Mouse (Mus musculus): ENCODE measurements around the gene Slc22a2. TPM values are rescaled to one million over a fixed set of nuclear protein-coding genes. Genes with fewer than 3 reads are reported as not detected.
"Not testable (repeated sequence)": the region's sequence is repeated elsewhere in the genome, so short reads cannot be mapped to it uniquely, and the experiment has no call there.

Gene Slc22a2
- polyA plus RNA-seq (2016; fragmentation: Nextera tagmentation; extraction: Ambion mirVana): not detected in 2 replicates

DNA sequence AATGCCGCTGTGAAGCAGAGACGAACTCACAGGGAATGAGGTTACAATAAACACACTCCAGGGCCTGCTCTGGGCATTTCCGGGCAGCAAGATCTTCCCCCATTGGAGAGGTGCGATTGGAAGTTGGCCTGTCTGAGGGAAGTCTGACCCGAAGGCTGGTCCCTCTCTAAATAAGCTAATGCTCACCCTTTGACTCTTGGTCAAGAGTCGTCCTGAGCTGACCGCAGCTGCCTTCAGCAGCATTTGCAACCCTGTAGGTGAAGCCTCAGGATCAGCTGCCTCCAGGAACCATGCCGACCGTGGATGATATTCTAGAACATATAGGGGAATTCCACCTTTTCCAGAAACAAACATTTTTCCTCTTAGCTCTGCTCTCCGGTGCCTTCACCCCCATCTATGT is at the start of gene Slc22a2:
Gene Slc22a2 (plus strand): TSS at position 142 of the 400 bp plus-strand sequence.
- Histone ChIP-seq H3K27me3 (ENCODE audit: poor library complexity, severe bottlenecking) (no peaks in the 10 kb centered on the region), H3K9me3 (no peaks in the 10 kb centered on the region), H3K4me1 (no peaks in the 10 kb centered on the region; the same call in 1 of the 2 replicates), H3K4me3 (no peak within 1 kb of the TSS), H3K36me3 (replicated peaks) (no peaks in the 10 kb centered on the region), H3K27ac (no peak within 1 kb of the TSS)
- DNase-seq (ENCODE audit: extremely low spot score, low spot score): no peak
- WGBS: 85% methylated on average over 10 of the region's 10 CpGs

- WGBS: 65% methylated on average over 13 of the region's 13 CpGs
- DNase-seq (ENCODE audit: extremely low spot score, low spot score): peak; percentile 63
- H3K27me3 ChIP-seq (ENCODE audit: poor library complexity, severe bottlenecking): no peaks in the 10 kb centered on the region
- H3K4me3 ChIP-seq: no peak overlapping the region
- no peak overlapping the region for H3K27ac ChIP-seq
- H3K36me3 ChIP-seq (replicated peaks): no peaks in the 10 kb centered on the region
- no peaks in the 10 kb centered on the region for H3K9me3 ChIP-seq
- no peaks in the 10 kb centered on the region; the same call in 1 of the 2 replicates for H3K4me1 ChIP-seq
These were observed 49.4 kb upstream of the Slc22a2 start for GRCm38 (mm10) chr17:12534353-12535145.

GRCm38 (mm10) chr17:12562215-12562614 is 21.7 kb upstream of the Slc22a2 start:
- Histone ChIP-seq H3K27ac (no peak overlapping the region), H3K4me1 (no peaks in the 10 kb centered on the region), H3K9me3 (peaks cover 21% of the 10 kb centered on the region), H3K36me3 (replicated peaks) (no peaks in the 10 kb centered on the region), H3K4me3 (no peak overlapping the region), H3K27me3 (ENCODE audit: poor library complexity, severe bottlenecking) (no peaks in the 10 kb centered on the region)
- 91% methylated on average over 4 of the region's 4 CpGs for WGBS
- DNase-seq (ENCODE audit: extremely low spot score, low spot score): no peak

GRCm38 (mm10) chr17:12564481-12565000 is 19.4 kb upstream of the Slc22a2 start:
- H3K4me3 ChIP-seq; H3K9me3 ChIP-seq; DNase-seq (ENCODE audit: extremely low spot score, low spot score); H3K4me1 ChIP-seq; H3K27me3 ChIP-seq (ENCODE audit: poor library complexity, severe bottlenecking); H3K36me3 ChIP-seq (replicated peaks); H3K27ac ChIP-seq: not testable (repeated sequence)
- 85% methylated on average over 6 of the region's 6 CpGs for WGBS

DNA sequence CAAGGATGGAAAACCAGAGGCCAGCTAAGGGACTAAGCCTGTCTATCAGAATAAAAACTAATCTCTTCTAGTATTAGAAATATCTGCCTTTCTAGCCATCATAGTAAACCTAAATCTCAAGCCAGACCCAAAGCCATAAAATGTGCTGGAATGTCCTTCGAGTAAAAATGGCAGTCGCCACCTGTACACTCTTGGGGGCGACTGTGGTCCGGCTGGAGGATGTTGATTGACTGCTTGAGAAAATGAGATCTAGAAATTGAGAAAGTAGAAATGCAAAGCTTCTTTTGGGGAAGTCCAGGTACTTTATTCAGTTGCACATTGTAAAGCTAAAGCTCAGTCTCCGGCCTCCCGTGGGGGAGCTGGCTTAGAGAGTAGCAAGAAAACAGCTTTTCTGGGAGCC is 18.5 kb upstream of the Slc22a2 start:
- Histone ChIP-seq H3K27ac (no peak overlapping the region), H3K27me3 (ENCODE audit: poor library complexity, severe bottlenecking) (no peaks in the 10 kb centered on the region), H3K4me3 (no peak overlapping the region), H3K36me3 (replicated peaks) (no peaks in the 10 kb centered on the region), H3K4me1 (no peaks in the 10 kb centered on the region), H3K9me3 (no peaks in the 10 kb centered on the region; the same call in 1 of the 2 replicates)
- 93% methylated on average over 6 of the region's 6 CpGs for WGBS
- no peak for DNase-seq (ENCODE audit: extremely low spot score, low spot score)

DNA sequence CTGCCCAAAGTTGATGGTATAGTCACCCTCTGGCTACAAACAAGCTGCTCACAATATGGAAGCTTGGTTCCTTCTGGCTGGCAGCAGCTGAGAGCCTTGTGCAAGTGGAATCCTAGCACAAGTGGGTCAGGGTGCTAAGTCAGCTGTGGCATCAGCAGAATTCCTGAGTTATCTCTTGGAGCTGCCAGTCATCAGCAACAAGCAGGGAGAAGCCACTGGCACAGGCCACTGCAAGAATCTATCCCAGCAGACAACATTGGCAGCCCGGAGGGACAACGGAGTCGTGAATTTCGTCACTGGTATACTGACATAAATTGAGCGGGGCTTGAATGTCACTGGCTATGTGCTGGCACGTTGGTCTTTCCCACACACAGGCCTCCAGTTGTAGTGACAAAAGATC is 12.6 kb upstream of the Slc22a2 start:
- Histone ChIP-seq H3K36me3 (replicated peaks) (no peaks in the 10 kb centered on the region), H3K4me1 (no peaks in the 10 kb centered on the region), H3K9me3 (no peaks in the 10 kb centered on the region), H3K27me3 (ENCODE audit: poor library complexity, severe bottlenecking) (no peaks in the 10 kb centered on the region), H3K27ac (no peak overlapping the region), H3K4me3 (no peak overlapping the region)
- DNase-seq (ENCODE audit: extremely low spot score, low spot score): no peak
- WGBS: 89% methylated on average over 6 of the region's 6 CpGs

DNA sequence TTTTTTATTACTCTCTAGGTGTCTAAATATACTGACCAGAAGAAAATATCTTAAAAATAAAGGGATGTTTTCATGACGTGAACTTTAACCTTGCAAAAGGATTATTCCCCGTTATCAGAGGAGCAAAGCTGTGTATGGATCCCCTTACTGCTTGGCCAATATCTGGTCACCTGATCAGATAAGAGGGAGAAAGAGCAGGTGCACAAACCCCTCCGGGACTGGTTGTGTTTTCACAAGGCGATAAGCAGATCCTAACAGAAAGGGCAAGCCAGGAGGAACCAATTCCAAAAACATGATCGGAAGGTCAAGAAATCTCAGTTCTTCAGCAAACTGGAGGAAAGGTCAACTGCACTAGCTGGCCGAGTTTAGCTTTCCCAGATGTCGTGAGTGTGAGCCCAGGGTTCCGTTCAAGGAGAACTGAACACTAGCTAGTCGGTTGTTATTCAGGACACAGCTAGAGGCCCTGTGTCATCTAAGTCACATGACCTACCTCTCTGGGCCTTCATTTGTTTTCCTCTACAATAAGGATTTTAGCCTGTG is 11.9 kb upstream of the Slc22a2 start:
- Histone ChIP-seq H3K9me3 (no peaks in the 10 kb centered on the region), H3K4me1 (no peaks in the 10 kb centered on the region), H3K27ac (no peak overlapping the region), H3K36me3 (replicated peaks) (no peaks in the 10 kb centered on the region), H3K4me3 (no peak overlapping the region), H3K27me3 (ENCODE audit: poor library complexity, severe bottlenecking) (no peaks in the 10 kb centered on the region)
- DNase-seq (ENCODE audit: extremely low spot score, low spot score): no peak
- 84% methylated on average over 9 of the region's 9 CpGs for WGBS

- 86% methylated on average over 6 of the region's 6 CpGs for WGBS
- DNase-seq (ENCODE audit: extremely low spot score, low spot score): no peak
- Histone ChIP-seq H3K4me3 (no peak overlapping the region), H3K27me3 (ENCODE audit: poor library complexity, severe bottlenecking) (no peaks in the 10 kb centered on the region), H3K9me3 (no peaks in the 10 kb centered on the region), H3K27ac (no peak overlapping the region), H3K4me1 (no peaks in the 10 kb centered on the region), H3K36me3 (replicated peaks) (no peaks in the 10 kb centered on the region)
These were observed 8.5 kb upstream of the Slc22a2 start for GRCm38 (mm10) chr17:12575391-12575790.

DNA sequence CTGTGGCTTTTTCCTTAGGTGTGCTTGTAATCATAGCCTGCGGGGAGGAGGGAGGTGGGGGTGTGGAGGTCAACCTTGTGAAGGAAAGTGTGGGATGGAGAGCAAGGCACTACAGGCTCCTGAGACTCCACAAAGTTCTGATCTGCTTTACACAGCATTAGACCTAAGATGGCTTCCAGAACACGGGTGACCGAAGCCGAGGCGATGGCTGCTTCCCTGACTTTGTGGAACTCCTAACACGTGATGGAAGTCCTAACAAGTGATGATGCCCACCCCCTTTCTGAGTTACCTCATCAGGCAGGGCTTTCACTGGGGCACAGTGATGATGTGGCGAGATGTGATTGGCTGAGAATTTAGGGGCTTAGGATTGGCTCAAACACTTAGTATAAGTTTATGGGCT is 6.8 kb upstream of the Slc22a2 start:
- Histone ChIP-seq H3K27ac (no peak overlapping the region), H3K4me1 (no peaks in the 10 kb centered on the region), H3K4me3 (no peak overlapping the region), H3K36me3 (replicated peaks) (no peaks in the 10 kb centered on the region), H3K9me3 (no peaks in the 10 kb centered on the region), H3K27me3 (ENCODE audit: poor library complexity, severe bottlenecking) (no peaks in the 10 kb centered on the region)
- DNase-seq (ENCODE audit: extremely low spot score, low spot score): no peak
- WGBS: 95% methylated on average over 7 of the region's 7 CpGs

- Histone ChIP-seq H3K9me3 (no peaks in the 10 kb centered on the region), H3K4me3 (no peak overlapping the region), H3K36me3 (replicated peaks) (no peaks in the 10 kb centered on the region), H3K4me1 (no peaks in the 10 kb centered on the region; the same call in 1 of the 2 replicates), H3K27ac (no peak overlapping the region), H3K27me3 (ENCODE audit: poor library complexity, severe bottlenecking) (no peaks in the 10 kb centered on the region)
- 95% methylated on average over 2 of the region's 2 CpGs for WGBS
- DNase-seq (ENCODE audit: extremely low spot score, low spot score): no peak
These were observed 1.4 kb downstream of the Slc22a2 start for GRCm38 (mm10) chr17:12585366-12585765.

- Histone ChIP-seq H3K4me3 (no peak overlapping the region), H3K27me3 (ENCODE audit: poor library complexity, severe bottlenecking) (no peaks in the 10 kb centered on the region), H3K4me1 (no peaks in the 10 kb centered on the region; the same call in 1 of the 2 replicates), H3K36me3 (replicated peaks) (no peaks in the 10 kb centered on the region), H3K9me3 (no peaks in the 10 kb centered on the region), H3K27ac (no peak overlapping the region)
- DNase-seq (ENCODE audit: extremely low spot score, low spot score): no peak
- WGBS: 88% methylated on average over 11 of the region's 11 CpGs
These were observed 3.0 kb downstream of the Slc22a2 start for GRCm38 (mm10) chr17:12586966-12587365.

DNA sequence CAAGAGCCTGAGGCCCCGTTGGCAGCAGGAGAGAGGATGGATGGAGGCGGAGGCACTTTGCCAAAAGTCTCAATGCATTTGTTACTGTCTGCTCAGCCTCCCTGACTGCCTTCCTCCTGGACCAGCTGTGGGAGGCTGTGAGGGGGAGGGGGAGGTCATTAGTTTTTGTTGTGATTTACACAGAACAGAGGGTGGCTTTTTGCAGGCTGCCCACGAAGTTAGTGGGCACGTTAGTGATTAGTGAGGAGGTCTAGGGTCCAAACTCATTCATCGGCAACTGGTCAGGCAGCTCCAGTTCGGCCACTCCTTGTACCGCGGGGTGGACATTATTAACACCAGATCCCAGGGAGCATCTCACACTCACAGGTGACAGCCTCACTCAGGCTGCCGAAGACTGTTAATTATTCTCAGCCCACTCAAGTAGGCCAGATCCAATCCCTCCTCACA is 4.9 kb downstream of the Slc22a2 start:
- H3K9me3 ChIP-seq: peaks cover 4% of the 10 kb centered on the region
- no peaks in the 10 kb centered on the region; the same call in 1 of the 2 replicates for H3K4me1 ChIP-seq
- H3K27me3 ChIP-seq (ENCODE audit: poor library complexity, severe bottlenecking): no peaks in the 10 kb centered on the region
- no peak overlapping the region for H3K27ac ChIP-seq
- no peaks in the 10 kb centered on the region for H3K36me3 ChIP-seq (replicated peaks)
- H3K4me3 ChIP-seq: no peak overlapping the region
- DNase-seq (ENCODE audit: extremely low spot score, low spot score): no peak
- 71% methylated on average over 9 of the region's 9 CpGs for WGBS
